Mouse (Mus musculus) neural tube, embryonic 12.5 days (tissue): ENCODE data around the gene Synrg. TPM values are rescaled to one million over a fixed set of nuclear protein-coding genes. Genes with fewer than 3 reads are reported as not detected.

Source experiments
- polyA plus RNA-seq: library from polyadenylated mRNA; unstranded; fragments of >200 nt; fragmentation: Nextera tagmentation; extraction: Ambion mirVana; gene quantifications from 2 replicates; pipeline ENCODE4 v1.2.1, GENCODE M21; 2016

Synrg gene
- polyA plus RNA-seq, 1 experiment from 2014 or later = 27.9 TPM

Other genes starting within 250 kb of the Synrg start
- gene Wfdc21, start 217.5 kb upstream of the Synrg start, polyA plus RNA-seq = not detected in 2 replicates
- 33.2 and 34.4 TPM in 2 replicates for gene Heatr6, start 210.7 kb upstream of the Synrg start, polyA plus RNA-seq
- 0.19 and 0.20 TPM in 2 replicates for gene Hnf1b, start 114.4 kb upstream of the Synrg start, polyA plus RNA-seq
- gene Ddx52, start 22.4 kb upstream of the Synrg start, polyA plus RNA-seq = 32.9 and 38.4 TPM in 2 replicates
- gene Dusp14, start 104.8 kb downstream of the Synrg start, polyA plus RNA-seq = 10.9 and 12.4 TPM in 2 replicates
- 29.9 and 31.3 TPM in 2 replicates for gene Tada2a, start 165.2 kb downstream of the Synrg start, polyA plus RNA-seq
- 24.8 and 29.0 TPM in 2 replicates for gene Acaca, start 165.2 kb downstream of the Synrg start, polyA plus RNA-seq
- gene Gm11437, start 203.0 kb downstream of the Synrg start, polyA plus RNA-seq = not detected in 2 replicates